Mouse (Mus musculus) neural tube, embryonic 11.5 days (tissue): ENCODE results near the gene Ncl. TPM values are rescaled to one million over a fixed set of nuclear protein-coding genes. Genes with fewer than 3 reads are reported as not detected.

ENCODE experiments used
- ATAC-seq: fragments of 200-750 bp; cut with Nextera tagmentation; 2 replicates; pipeline ENCODE4 v1.8.0; 2017; ENCODE audit warnings: moderate number of reproducible peaks, mild to moderate bottlenecking, moderate TSS enrichment, moderate library complexity; ENCODE audit not compliant: insufficient read depth, low FRiP score, low TSS enrichment
- DNase-seq: peaks from one replicate; pipeline ENCODE4 v3.0.0-alpha.2; 2015; ENCODE audit warnings: low spot score
- H3K27ac ChIP-seq: fragments of 300-500 bp; sonication (generic); 2 replicates; pipeline ENCODE4 v1.5.1; 2014; ENCODE audit warnings: low read depth, mild to moderate bottlenecking, low read length
- H3K27me3 ChIP-seq: fragments of 300-500 bp; sonication (generic); 2 replicates; pipeline ENCODE4 v1.6.1; 2014; ENCODE audit warnings: mild to moderate bottlenecking, low read length, mixed read lengths; ENCODE audit not compliant: control insufficient read depth, insufficient read depth
- H3K36me3 ChIP-seq: fragments of 300-500 bp; sonication (generic); 2 replicates; pipeline ENCODE4 v1.6.1; 2014; ENCODE audit warnings: mild to moderate bottlenecking, low read length, moderate library complexity, mixed read lengths; ENCODE audit not compliant: control insufficient read depth, insufficient read depth
- H3K4me1 ChIP-seq: fragments of 300-500 bp; sonication (generic); 2 replicates; pipeline ENCODE4 v1.6.1; 2014; ENCODE audit warnings: low read length, mixed read lengths; ENCODE audit not compliant: control insufficient read depth, insufficient read depth
- H3K4me2 ChIP-seq: fragments of 300-500 bp; sonication (generic); 2 replicates; pipeline ENCODE4 v1.6.1; 2014; ENCODE audit warnings: low read depth, mild to moderate bottlenecking, moderate library complexity
- H3K4me3 ChIP-seq: fragments of 300-500 bp; sonication (generic); 2 replicates; pipeline ENCODE4 v1.5.1; 2014; ENCODE audit warnings: low read depth, low read length
- H3K9ac ChIP-seq: fragments of 300-500 bp; sonication (generic); 2 replicates; pipeline ENCODE4 v1.6.1; 2014; ENCODE audit warnings: mild to moderate bottlenecking, low read length
- H3K9me3 ChIP-seq: fragments of 300-500 bp; sonication (generic); 2 replicates; pipeline ENCODE4 v1.6.1; 2016; ENCODE audit warnings: low read length; ENCODE audit not compliant: control insufficient read depth
- WGBS: fragments of 180-500 bp; shearing (Covaris S2); extraction: QIAGEN DNeasy Blood & Tissue Kit; methylation state at CpG from one replicate; pipeline ENCODE4 v1.1.7; 2014; 5-methylcytosine and 5-hydroxymethylcytosine counted together
- polyA plus RNA-seq: library from polyadenylated mRNA; unstranded; fragments of >200 nt; fragmentation: Nextera tagmentation; extraction: Ambion mirVana; gene quantifications from 2 replicates; pipeline ENCODE4 v1.2.1, GENCODE M21; 2014

The Ncl gene
- polyA plus RNA-seq, 1 experiment from 2014 or later, result 368 TPM

DNA sequence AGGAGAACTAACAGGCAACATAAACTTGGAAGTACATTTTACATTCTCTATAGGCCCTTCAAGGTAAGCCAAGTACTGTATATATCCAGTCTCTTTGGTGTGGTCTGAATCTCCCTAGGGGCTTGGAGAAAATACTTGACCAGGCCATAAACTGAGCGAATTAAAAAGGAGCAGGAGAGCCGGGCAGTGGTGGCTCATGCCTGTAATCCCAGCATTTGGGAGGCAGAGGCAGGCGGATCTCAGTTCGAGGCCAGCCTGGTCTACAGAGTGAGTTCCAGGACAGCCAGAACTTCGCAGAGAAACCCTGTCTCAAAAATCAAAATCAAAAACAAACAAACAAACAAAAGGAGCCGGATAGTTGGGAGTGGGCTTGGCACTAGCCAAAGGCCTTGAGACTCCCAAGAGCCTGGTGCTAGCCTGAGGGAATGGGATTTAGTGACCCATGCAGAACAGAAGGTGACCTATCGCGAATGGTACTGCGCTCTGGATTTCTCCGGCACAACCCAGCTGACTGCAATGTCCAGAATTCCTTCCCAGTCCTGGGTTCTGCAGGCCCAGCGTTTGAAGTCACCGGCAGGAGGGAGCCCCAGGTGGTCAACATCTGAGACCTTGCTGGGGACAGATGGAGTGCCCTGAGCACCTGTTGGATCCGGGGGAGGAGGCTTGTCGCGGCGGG is 46.0 kb downstream of the Ncl start:
- Histone ChIP-seq H3K9ac (no peak overlapping the region), H3K36me3 (no peaks in the 10 kb centered on the region), H3K4me3 (no peak overlapping the region), H3K27me3 (no peaks in the 10 kb centered on the region), H3K27ac (no peak overlapping the region), H3K4me2 (no peak overlapping the region), H3K9me3 (no peaks in the 10 kb centered on the region), H3K4me1 (peaks cover 7% of the 10 kb centered on the region; the same call in 1 of the 2 replicates)
- DNase-seq (no peak), ATAC-seq (no peak)
- WGBS, result 45% methylated on average over 16 of the region's 16 CpGs

DNA sequence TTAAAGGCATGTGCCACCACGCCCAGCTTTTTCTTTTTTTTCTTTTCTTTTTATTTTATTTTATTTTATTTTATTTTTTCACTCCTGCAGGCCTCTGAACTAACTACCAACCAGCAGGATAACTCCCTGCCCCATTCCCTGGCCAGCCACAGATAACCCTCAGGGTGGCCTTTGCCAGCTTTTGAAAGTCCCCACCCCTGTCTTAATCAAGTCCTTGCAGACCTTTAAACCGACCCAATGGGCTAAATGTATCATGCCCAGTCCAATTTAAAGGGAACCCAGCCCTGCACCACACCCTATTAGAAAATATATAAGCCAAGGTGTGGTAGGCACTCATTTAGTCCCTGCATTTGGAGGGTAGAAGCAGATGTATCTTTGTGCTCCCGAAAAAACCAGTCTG is 46.9 kb downstream of the Ncl start:
- no peaks in the 10 kb centered on the region for H3K27me3 ChIP-seq
- H3K9ac ChIP-seq, result no peak overlapping the region
- H3K36me3 ChIP-seq, result no peaks in the 10 kb centered on the region
- H3K4me3 ChIP-seq, result no peak overlapping the region
- DNase-seq (no peak), ATAC-seq (no peak)
- H3K27ac ChIP-seq, result no peak overlapping the region
- peaks cover 7% of the 10 kb centered on the region; the same call in 1 of the 2 replicates for H3K4me1 ChIP-seq
- H3K4me2 ChIP-seq, result no peak overlapping the region
- H3K9me3 ChIP-seq, result no peaks in the 10 kb centered on the region
- WGBS, result 78% methylated on average over 3 of the region's 3 CpGs

DNA sequence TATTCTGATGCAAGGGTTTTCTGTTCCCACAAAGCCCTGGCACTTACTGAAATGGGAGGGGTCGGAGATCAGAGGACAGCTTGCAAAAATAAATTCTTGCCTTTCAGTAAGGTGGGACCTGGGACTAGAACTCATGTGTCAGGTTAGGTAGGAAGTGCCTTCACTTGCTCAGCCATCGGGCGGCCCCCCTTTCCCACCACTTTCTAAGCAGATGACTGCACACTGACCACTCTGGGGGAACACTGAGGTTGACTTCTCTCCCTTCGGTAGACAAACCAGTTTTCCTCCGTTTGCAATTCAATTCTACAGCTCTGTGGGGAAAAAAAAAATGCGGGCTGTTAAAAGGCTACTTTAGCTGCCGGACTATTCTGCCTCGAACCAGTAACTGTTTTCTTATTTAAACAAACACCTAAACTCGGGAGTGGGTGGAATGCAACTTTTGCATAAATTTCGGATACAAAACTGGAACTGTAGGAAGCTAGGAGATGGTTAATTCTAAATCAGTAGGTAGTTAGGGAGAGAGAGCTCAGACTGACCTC is 47.7 kb downstream of the Ncl start:
- ATAC-seq (no peak), DNase-seq (no peak)
- Histone ChIP-seq H3K27ac (no peak overlapping the region), H3K27me3 (no peaks in the 10 kb centered on the region), H3K9me3 (no peaks in the 10 kb centered on the region), H3K4me1 (peaks cover 7% of the 10 kb centered on the region; the same call in 1 of the 2 replicates), H3K36me3 (no peaks in the 10 kb centered on the region), H3K9ac (no peak overlapping the region), H3K4me3 (no peak overlapping the region), H3K4me2 (no peak overlapping the region)
- 21% methylated on average over 10 of the region's 10 CpGs for WGBS

DNA sequence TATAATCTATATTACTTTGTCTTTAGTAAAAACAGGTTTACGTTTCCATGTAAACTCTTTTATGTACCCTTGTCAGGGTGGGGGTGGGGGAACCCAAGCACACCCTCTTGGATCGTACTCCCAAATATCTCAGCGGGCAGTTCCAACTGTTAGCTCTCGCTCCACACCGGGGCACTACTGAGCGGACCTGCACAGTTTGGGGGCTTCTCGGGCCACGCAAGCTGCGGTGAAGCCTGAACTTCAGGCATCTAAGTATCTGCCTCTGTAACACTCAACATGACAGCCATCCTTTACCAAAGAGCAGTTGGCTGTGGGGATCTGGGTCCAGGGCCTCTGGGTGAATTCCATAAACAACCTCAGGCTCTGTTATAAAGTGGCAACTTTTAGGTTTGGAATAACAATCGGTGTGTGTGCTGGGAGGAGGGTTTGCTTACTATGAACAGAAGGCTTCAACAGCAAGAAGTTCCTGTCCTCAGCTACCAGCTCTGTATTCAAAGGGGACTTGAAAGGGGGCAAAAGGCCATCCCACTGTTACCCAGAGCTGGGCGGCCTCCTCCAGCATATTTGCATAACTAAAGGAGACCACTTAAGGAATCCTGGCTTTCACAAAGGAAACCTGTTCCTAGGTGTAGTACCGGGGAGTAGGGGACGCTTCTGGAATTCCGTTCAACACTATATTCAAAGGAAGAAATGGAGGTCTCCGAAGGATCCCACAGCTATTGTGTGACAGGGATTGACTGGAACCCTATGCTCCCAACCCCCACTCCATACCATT is 48.5 kb downstream of the Ncl start:
- Histone ChIP-seq H3K9me3 (no peaks in the 10 kb centered on the region), H3K36me3 (no peaks in the 10 kb centered on the region), H3K9ac (no peak overlapping the region), H3K4me3 (no peak overlapping the region), H3K27me3 (0 out of 2 replicates have a peak, but pooled peaks cover 3% of the 10 kb centered on the region), H3K4me1 (peaks cover 7% of the 10 kb centered on the region; the same call in 1 of the 2 replicates), H3K27ac (no peak overlapping the region), H3K4me2 (no peak overlapping the region)
- no peak for ATAC-seq
- WGBS, result 10% methylated on average over 15 of the region's 15 CpGs
- DNase-seq, result no peak

DNA sequence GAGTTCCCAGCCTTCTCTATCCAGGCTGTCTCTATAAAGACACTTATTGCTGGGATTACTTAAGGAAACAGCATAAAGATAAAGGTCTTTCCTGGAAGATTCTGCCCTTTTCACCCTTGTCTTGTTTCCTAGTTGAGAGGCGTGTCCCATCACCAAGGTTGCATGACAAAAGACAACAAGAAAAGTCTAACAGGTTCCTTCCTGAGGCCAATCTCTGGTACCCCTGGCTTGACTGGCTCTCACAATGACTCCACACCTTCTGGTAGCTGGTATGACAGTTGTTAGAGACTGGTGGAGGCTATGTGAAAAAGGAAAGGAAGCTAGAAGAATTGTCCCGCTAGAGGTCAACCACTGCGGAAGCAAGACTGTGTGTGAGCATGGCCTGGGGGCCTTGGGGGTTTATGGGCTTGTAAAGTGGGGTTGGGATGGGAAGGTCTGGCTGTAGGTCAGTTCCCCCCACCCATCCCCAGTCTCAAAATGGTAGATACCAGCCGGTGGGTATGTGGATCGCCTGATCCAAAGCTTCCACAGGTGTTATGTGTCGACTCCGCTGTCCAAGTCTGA is 49.8 kb downstream of the Ncl start:
- WGBS, result 87% methylated on average over 7 of the region's 7 CpGs
- H3K4me3 ChIP-seq, result no peak overlapping the region
- H3K4me2 ChIP-seq, result no peak overlapping the region
- no peaks in the 10 kb centered on the region for H3K36me3 ChIP-seq
- no peaks in the 10 kb centered on the region for H3K9me3 ChIP-seq
- DNase-seq (no peak), ATAC-seq (no peak)
- H3K9ac ChIP-seq, result no peak overlapping the region
- peaks cover 7% of the 10 kb centered on the region; the same call in 1 of the 2 replicates for H3K4me1 ChIP-seq
- no peak overlapping the region for H3K27ac ChIP-seq
- H3K27me3 ChIP-seq, result peaks cover 12% of the 10 kb centered on the region

DNA sequence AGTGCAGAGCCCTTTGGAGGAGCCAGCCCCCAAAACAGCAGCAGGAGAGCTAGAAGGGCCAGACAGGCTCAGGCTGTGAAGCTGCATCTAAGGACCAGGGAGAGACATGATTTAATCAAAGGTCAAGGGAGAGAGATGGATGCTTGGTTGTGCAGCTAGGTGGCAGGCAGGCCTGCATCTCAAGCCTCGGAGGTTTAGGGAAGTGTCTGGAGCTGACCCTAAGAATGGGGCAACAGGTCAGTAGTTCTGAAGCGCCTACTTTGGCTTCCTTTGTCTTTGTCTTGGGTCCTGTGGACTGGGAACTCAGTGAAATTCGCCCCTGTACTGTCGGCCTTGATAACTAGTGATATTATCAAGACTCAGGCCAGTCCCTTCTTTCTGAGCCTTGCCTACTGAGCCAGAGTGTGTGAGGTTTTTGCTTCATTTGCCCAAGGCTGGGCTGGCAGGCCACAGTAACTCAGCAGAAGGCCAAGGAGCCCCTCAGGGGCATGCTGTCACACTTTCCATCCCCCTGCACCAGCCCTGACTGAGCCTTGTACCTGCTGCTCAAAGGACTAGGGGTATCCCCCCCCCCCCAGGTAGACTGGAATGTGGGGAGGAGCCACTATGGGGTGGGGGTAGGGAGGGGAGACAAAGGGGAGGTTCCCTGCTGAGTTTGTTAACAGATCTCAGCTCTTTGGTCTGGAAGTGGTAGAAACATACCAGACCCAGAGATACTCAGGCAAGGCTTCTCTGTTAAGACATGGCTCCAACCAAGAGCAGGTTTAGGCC is 51.1 kb downstream of the Ncl start:
- Histone ChIP-seq H3K4me1 (peaks cover 9% of the 10 kb centered on the region; the same call in 1 of the 2 replicates), H3K27ac (no peak overlapping the region)
- WGBS, result 38% methylated on average over 4 of the region's 4 CpGs

DNA sequence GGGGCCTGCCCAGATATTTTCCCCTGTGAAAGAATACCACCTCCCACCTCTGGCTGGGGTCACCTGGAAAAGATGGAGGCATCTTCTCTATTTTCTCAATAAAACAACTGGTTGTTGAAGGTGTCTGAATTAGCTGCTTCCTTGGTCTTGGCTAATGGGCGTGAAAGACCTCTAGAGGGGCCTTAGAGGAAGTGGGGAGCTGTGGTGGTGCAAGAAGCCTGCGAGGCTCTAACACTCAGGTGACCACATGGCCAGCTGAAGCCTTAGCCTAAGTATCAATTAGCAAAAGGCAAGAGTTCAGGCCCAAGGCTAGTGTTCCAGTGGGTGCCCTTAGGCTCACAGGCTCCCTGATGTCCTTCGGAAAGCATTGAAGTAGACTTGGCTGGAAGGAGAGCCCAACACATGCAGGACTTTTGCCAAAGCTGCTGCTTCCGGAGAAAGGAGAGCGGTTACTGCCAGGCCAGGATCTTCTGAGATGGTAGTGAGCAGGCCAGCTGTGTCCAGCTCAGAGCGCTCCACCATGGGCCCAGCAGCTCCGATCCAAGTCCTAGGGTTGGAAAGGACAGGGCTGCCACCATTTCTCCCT is 51.9 kb downstream of the Ncl start:
- DNase-seq (no peak), ATAC-seq (no peak)
- Histone ChIP-seq H3K9ac (no peak overlapping the region), H3K9me3 (no peaks in the 10 kb centered on the region), H3K36me3 (no peaks in the 10 kb centered on the region), H3K4me2 (no peak overlapping the region), H3K27me3 (peaks cover 31% of the 10 kb centered on the region), H3K27ac (no peak overlapping the region), H3K4me1 (peaks cover 10% of the 10 kb centered on the region; the same call in 1 of the 2 replicates), H3K4me3 (no peak overlapping the region)
- 85% methylated on average over 7 of the region's 7 CpGs for WGBS

More for the DNA sequence above, 51.1 kb downstream of the Ncl start:
- no peak overlapping the region for H3K9ac ChIP-seq
- no peak for ATAC-seq
- H3K4me3 ChIP-seq, result no peak overlapping the region
- no peak overlapping the region for H3K4me2 ChIP-seq
- H3K27me3 ChIP-seq, result peaks cover 25% of the 10 kb centered on the region
- H3K36me3 ChIP-seq, result no peaks in the 10 kb centered on the region
- no peaks in the 10 kb centered on the region for H3K9me3 ChIP-seq
- DNase-seq, result no peak

DNA sequence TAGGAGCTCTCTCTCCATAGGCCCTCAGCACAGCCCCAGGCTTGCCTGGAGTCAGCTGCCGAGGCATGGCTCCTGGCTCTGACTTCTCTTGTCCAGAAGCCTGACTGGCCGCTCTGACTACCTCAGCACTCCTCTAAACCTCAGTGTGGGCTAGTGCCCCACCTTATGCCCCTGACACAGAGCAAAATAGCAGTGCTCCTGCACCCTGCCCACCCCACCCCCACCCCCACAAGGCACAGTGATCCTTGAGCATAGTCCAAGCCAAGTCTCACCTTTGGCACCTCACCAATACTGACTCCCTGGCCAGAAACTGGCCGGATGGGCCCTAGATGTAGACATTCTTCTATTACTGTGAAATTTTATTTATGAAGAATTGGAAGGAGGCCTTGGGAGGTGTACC is 52.5 kb downstream of the Ncl start:
- Histone ChIP-seq H3K9me3 (no peaks in the 10 kb centered on the region), H3K4me3 (no peak overlapping the region), H3K4me2 (no peak overlapping the region), H3K9ac (no peak overlapping the region), H3K4me1 (peaks cover 10% of the 10 kb centered on the region; the same call in 1 of the 2 replicates), H3K27ac (no peak overlapping the region), H3K27me3 (peaks cover 36% of the 10 kb centered on the region), H3K36me3 (no peaks in the 10 kb centered on the region)
- 83% methylated on average over 3 of the region's 3 CpGs for WGBS
- ATAC-seq (no peak), DNase-seq (no peak)
